Mouse (Mus musculus) hindbrain, embryonic 14.5 days (tissue): ENCODE results near the gene Hbp1. TPM values are rescaled to one million over a fixed set of nuclear protein-coding genes. Genes with fewer than 3 reads are reported as not detected.

ENCODE experiments used
- ATAC-seq: fragments of 200-750 bp; cut with Nextera tagmentation; 2 replicates; pipeline ENCODE4 v1.8.0; 2017; ENCODE audit warnings: moderate number of reproducible peaks, mild to moderate bottlenecking, moderate TSS enrichment, moderate library complexity; ENCODE audit not compliant: low FRiP score
- DNase-seq: peaks from one replicate; pipeline ENCODE4 v3.0.0-alpha.2; 2015; ENCODE audit warnings: low spot score
- H3K27ac ChIP-seq: fragments of 300-500 bp; sonication (generic); 2 replicates; pipeline ENCODE4 v1.5.1; 2014; ENCODE audit warnings: mild to moderate bottlenecking, moderate library complexity
- H3K27me3 ChIP-seq: fragments of 300-500 bp; sonication (generic); 2 replicates; pipeline ENCODE4 v1.6.1; 2014; ENCODE audit warnings: mild to moderate bottlenecking, low read length, mixed read lengths; ENCODE audit not compliant: control insufficient read depth, insufficient read depth
- H3K36me3 ChIP-seq: fragments of 300-500 bp; sonication (generic); replicated peaks from 2 replicates; pipeline ENCODE4 v1.6.1; 2014; ENCODE audit not compliant: control insufficient read depth, insufficient read depth
- H3K4me1 ChIP-seq: fragments of 300-500 bp; sonication (generic); replicated peaks from 2 replicates; pipeline ENCODE4 v1.6.1; 2014; ENCODE audit warnings: antibody characterized with exemption, low read length, mixed read lengths; ENCODE audit not compliant: control insufficient read depth, insufficient read depth
- H3K4me2 ChIP-seq: fragments of 300-500 bp; sonication (generic); replicated peaks from 2 replicates; pipeline ENCODE4 v1.6.1; 2014; ENCODE audit warnings: mild to moderate bottlenecking, moderate library complexity
- H3K4me3 ChIP-seq: fragments of 300-500 bp; sonication (generic); replicated peaks from 2 replicates; pipeline ENCODE4 v1.5.1; 2014; ENCODE audit warnings: mild to moderate bottlenecking, low read length
- H3K9ac ChIP-seq: fragments of 300-500 bp; sonication (generic); 2 replicates; pipeline ENCODE4 v1.6.1; 2014
- H3K9me3 ChIP-seq: fragments of 300-500 bp; sonication (generic); 2 replicates; pipeline ENCODE4 v1.6.1; 2016; ENCODE audit warnings: low read length; ENCODE audit not compliant: control insufficient read depth
- WGBS: fragments of 180-500 bp; shearing (Covaris S2); extraction: QIAGEN DNeasy Blood & Tissue Kit; methylation state at CpG from one replicate; pipeline ENCODE4 v1.1.7; 2014; 5-methylcytosine and 5-hydroxymethylcytosine counted together
- polyA plus RNA-seq: library from polyadenylated mRNA; unstranded; fragments of >200 nt; fragmentation: Nextera tagmentation; extraction: Ambion mirVana; gene quantifications from 2 replicates; pipeline ENCODE4 v1.2.1, GENCODE M21; 2014

Hbp1 gene
- polyA plus RNA-seq, 1 experiment from 2014 or later: 51.5 TPM

- Histone ChIP-seq H3K4me1 (no peaks in the 10 kb centered on the region), H3K36me3 (peaks cover 45% of the 10 kb centered on the region), H3K4me2 (no peak overlapping the region), H3K4me3 (no peak overlapping the region), H3K9me3 (no peaks in the 10 kb centered on the region), H3K27me3 (no peaks in the 10 kb centered on the region), H3K27ac (no peak overlapping the region), H3K9ac (no peak overlapping the region)
- no peak for ATAC-seq
- DNase-seq: no peak
- 92% methylated on average over 3 of the region's 3 CpGs for WGBS
Observed at GRCm38 (mm10) chr12:31924135-31924534, 26.2 kb downstream of the Hbp1 start.

- no peak overlapping the region for H3K27ac ChIP-seq
- peaks cover 16% of the 10 kb centered on the region for H3K36me3 ChIP-seq
- WGBS: 80% methylated on average over 18 of the region's 18 CpGs
- no peak overlapping the region for H3K4me3 ChIP-seq
- no peak overlapping the region for H3K4me2 ChIP-seq
- ATAC-seq (0 out of 2 replicates have a peak, but pooled peaks have one; percentile 15), DNase-seq (no peak)
- H3K27me3 ChIP-seq: no peaks in the 10 kb centered on the region
- H3K9ac ChIP-seq: no peak overlapping the region
- H3K9me3 ChIP-seq: no peaks in the 10 kb centered on the region
- H3K4me1 ChIP-seq: no peaks in the 10 kb centered on the region
Observed at GRCm38 (mm10) chr12:31920464-31921405, 29.6 kb downstream of the Hbp1 start.

- H3K4me2 ChIP-seq: no peak overlapping the region
- 83% methylated on average over 5 of the region's 5 CpGs for WGBS
- DNase-seq: no peak
- no peak overlapping the region for H3K9ac ChIP-seq
- no peaks in the 10 kb centered on the region for H3K27me3 ChIP-seq
- no peak overlapping the region for H3K4me3 ChIP-seq
- no peaks in the 10 kb centered on the region for H3K4me1 ChIP-seq
- H3K27ac ChIP-seq: no peak overlapping the region
- no peak for ATAC-seq
- H3K36me3 ChIP-seq: no peaks in the 10 kb centered on the region
- no peaks in the 10 kb centered on the region for H3K9me3 ChIP-seq
Observed at GRCm38 (mm10) chr12:31917245-31917644, 33.1 kb downstream of the Hbp1 start.

GRCm38 (mm10) chr12:31916691-31917090 is 33.6 kb downstream of the Hbp1 start:
- Histone ChIP-seq H3K27me3 (no peaks in the 10 kb centered on the region), H3K4me3 (no peak overlapping the region), H3K27ac (no peak overlapping the region), H3K4me1 (no peaks in the 10 kb centered on the region), H3K4me2 (no peak overlapping the region), H3K9me3 (no peaks in the 10 kb centered on the region), H3K36me3 (no peaks in the 10 kb centered on the region), H3K9ac (no peak overlapping the region)
- 93% methylated on average over 5 of the region's 5 CpGs for WGBS
- ATAC-seq (no peak), DNase-seq (no peak)

- Histone ChIP-seq H3K9me3 (no peaks in the 10 kb centered on the region), H3K4me2 (no peak overlapping the region), H3K9ac (no peak overlapping the region), H3K4me1 (no peaks in the 10 kb centered on the region), H3K4me3 (no peak overlapping the region), H3K27me3 (no peaks in the 10 kb centered on the region), H3K36me3 (no peaks in the 10 kb centered on the region), H3K27ac (no peak overlapping the region)
- 77% methylated on average over 4 of the region's 4 CpGs for WGBS
- ATAC-seq (no peak), DNase-seq (no peak)
Observed at GRCm38 (mm10) chr12:31913614-31914013, 36.7 kb downstream of the Hbp1 start.

- H3K27me3 ChIP-seq: no peaks in the 10 kb centered on the region
- ATAC-seq: no peak
- H3K9me3 ChIP-seq: no peaks in the 10 kb centered on the region
- H3K4me2 ChIP-seq: no peak overlapping the region
- no peaks in the 10 kb centered on the region for H3K36me3 ChIP-seq
- no peak overlapping the region for H3K9ac ChIP-seq
- 78% methylated on average over 6 of the region's 6 CpGs for WGBS
- H3K4me3 ChIP-seq: no peak overlapping the region
- H3K27ac ChIP-seq: no peak overlapping the region
- no peak for DNase-seq
- no peaks in the 10 kb centered on the region for H3K4me1 ChIP-seq
Observed at GRCm38 (mm10) chr12:31912966-31913551, 37.3 kb downstream of the Hbp1 start.

- Histone ChIP-seq H3K27ac (no peak overlapping the region), H3K9me3 (no peaks in the 10 kb centered on the region), H3K4me3 (no peak overlapping the region), H3K36me3 (no peaks in the 10 kb centered on the region), H3K27me3 (no peaks in the 10 kb centered on the region), H3K9ac (no peak overlapping the region), H3K4me2 (no peak overlapping the region), H3K4me1 (peaks cover 24% of the 10 kb centered on the region)
- no peak for ATAC-seq
- WGBS: 87% methylated on average over 2 of the region's 2 CpGs
- no peak for DNase-seq
Observed at GRCm38 (mm10) chr12:31907436-31907835, 42.9 kb downstream of the Hbp1 start.

- no peak overlapping the region for H3K4me2 ChIP-seq
- 26% methylated on average over 6 of the region's 6 CpGs for WGBS
- H3K4me3 ChIP-seq: no peak overlapping the region
- no peaks in the 10 kb centered on the region for H3K27me3 ChIP-seq
- DNase-seq (peak; percentile 57), ATAC-seq (peak; percentile 91)
- no peak overlapping the region; the same call in 1 of the 2 replicates for H3K9ac ChIP-seq
- H3K9me3 ChIP-seq: no peaks in the 10 kb centered on the region
- H3K36me3 ChIP-seq: no peaks in the 10 kb centered on the region; the same call in 1 of the 2 replicates
- peak overlapping the region; percentile 86 for H3K27ac ChIP-seq
- peaks cover 24% of the 10 kb centered on the region for H3K4me1 ChIP-seq
Observed at GRCm38 (mm10) chr12:31905696-31906551, 44.4 kb downstream of the Hbp1 start.

- Histone ChIP-seq H3K4me3 (no peak overlapping the region), H3K4me1 (peaks cover 29% of the 10 kb centered on the region), H3K27me3 (no peaks in the 10 kb centered on the region), H3K4me2 (no peak overlapping the region), H3K36me3 (no peaks in the 10 kb centered on the region; the same call in 1 of the 2 replicates), H3K27ac (no peak overlapping the region), H3K9ac (no peak overlapping the region), H3K9me3 (no peaks in the 10 kb centered on the region)
- DNase-seq (no peak), ATAC-seq (no peak)
- 80% methylated on average over 4 of the region's 4 CpGs for WGBS
Observed at GRCm38 (mm10) chr12:31900391-31900914, 49.9 kb downstream of the Hbp1 start.
